Mouse (Mus musculus) embryo, embryonic 11 days (tissue): ENCODE data around the gene Cadm1.

Source experiments
- DNase-seq: peaks from one replicate; pipeline ENCODE4 v3.0.0-alpha.2; 2015

Gene Cadm1

GRCm38 (mm10) chr9:47752516-47752915 is 222.5 kb downstream of the Cadm1 start:
- peak; percentile 34 for DNase-seq

- no peak for DNase-seq
Measured at GRCm38 (mm10) chr9:47753127-47753526, 223.2 kb downstream of the Cadm1 start.

- DNase-seq: no peak
Measured at GRCm38 (mm10) chr9:47755119-47755518, 225.1 kb downstream of the Cadm1 start.

DNA sequence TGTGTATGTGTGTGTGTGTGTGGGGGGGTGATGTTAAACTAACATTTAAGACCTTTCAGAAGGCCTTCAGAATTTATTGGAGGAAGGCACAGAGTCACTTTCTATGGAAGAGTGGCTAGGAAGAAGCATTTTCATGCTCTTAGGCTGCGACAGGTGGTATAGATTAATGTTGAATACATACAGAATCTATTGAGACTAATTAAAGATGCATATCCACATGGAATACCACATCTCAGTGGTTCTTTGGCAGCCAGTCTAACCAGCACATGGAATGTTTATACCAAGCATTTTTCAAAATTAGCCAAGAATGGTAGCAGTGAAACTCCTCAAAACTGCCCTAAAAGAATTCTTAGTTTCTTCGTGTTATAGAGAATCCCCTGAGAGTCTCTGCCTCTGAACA is 227.8 kb downstream of the Cadm1 start:
- DNase-seq: no peak

DNA sequence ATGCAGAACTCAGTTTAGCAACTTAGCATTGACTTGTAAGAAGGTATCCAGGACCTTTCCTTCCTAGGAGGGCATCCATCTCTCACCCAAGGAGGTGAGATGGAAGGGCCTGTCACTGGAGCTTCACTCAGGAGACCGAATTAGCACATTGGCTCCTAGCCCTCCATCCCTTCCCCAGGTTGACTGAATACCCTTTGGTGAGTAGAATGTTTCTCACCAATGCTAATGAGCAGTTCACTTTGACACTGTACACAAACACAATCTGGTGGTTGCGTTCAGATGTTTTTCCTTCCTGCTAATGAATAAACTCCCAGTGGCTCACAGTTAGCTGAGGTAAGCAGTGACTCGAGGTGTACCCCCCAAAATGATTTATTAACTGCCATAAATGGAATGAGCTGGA is 228.3 kb downstream of the Cadm1 start:
- no peak for DNase-seq

DNA sequence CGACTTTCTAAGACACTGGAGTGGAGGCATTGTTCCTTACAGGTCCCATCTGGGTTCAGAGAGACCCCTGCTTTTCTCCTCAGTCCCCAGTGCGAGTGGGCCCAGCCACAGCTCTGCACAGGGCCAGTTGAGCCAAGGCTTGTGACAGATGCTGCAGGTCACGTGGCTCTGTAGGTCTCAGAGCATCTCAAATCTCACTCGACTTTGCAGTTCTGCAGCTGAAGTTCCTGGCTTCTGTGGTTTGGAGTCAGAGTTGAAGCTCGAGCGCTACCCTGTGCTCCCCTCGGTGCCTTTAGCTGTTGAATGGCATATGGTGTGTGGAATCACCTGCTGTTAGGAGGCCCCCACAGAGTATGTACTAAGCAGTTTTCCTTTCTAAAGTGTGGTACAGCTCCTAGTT is 229.8 kb downstream of the Cadm1 start:
- no peak for DNase-seq

- no peak for DNase-seq
Measured at GRCm38 (mm10) chr9:47761601-47762000, 231.6 kb downstream of the Cadm1 start.

GRCm38 (mm10) chr9:47762913-47763312 is 232.9 kb downstream of the Cadm1 start:
- no peak for DNase-seq

GRCm38 (mm10) chr9:47764920-47765319 is 234.9 kb downstream of the Cadm1 start:
- no peak for DNase-seq

DNA sequence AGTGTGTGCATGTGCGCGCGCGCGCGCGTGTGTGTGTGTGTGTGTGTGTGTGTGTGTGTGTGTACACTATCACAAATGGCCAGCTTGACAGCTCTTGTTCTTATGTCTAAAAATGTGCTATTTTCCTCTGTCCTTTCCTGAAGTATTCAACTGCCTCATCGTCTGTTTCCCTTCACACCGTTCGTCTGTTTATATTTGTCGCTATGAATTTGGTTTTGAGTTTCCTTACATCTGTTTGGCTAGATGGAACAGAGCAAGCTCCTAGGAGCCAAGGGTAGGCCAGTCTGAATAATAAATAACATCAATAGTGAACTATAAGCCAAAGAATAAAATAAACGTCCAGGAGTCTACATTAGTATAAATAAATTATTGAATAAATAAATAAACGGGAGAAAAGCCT is 235.3 kb downstream of the Cadm1 start:
- no peak for DNase-seq

- no peak for DNase-seq
Measured at GRCm38 (mm10) chr9:47766342-47766741, 236.4 kb downstream of the Cadm1 start.

- DNase-seq: no peak
Measured at GRCm38 (mm10) chr9:47770836-47771235, 240.9 kb downstream of the Cadm1 start.

DNA sequence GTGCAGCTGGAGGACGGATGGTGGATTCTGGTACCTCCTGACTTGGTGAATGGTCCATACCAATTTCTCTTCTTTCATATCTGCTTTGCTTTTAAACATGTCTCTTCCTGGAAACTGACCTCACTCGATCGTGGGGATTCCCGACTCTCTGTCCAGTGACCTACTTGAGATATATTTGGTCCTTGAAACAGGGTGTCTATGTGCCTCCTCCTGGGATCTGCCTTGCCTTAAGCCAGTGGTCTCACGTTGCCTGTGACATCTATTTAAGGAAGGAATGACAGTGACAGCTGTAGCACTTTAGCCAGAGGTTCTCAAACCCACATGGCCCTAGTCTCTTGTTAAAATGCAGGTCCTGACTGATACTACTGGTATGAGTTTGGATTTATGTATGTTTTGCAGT is 242.0 kb downstream of the Cadm1 start:
- no peak for DNase-seq

DNA sequence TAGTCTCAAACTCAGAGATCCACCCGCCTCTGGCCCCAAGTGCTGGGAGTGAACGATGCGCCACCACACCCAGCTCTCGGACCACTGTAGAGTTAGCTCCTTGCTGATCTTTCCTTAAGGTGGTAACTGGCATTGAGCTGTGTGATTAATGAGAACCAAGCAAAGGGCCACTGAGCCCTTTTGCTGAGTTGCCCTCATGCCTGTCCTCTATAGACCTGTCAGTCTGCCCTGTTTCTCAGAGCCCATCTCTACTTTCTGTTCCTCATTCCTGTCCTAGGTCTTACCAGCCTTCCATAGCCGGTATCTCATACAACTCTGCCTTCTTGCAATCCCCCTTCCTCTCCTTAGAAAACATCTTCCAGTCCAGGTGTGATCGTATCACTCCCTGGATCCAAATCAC is 242.8 kb downstream of the Cadm1 start:
- no peak for DNase-seq

DNA sequence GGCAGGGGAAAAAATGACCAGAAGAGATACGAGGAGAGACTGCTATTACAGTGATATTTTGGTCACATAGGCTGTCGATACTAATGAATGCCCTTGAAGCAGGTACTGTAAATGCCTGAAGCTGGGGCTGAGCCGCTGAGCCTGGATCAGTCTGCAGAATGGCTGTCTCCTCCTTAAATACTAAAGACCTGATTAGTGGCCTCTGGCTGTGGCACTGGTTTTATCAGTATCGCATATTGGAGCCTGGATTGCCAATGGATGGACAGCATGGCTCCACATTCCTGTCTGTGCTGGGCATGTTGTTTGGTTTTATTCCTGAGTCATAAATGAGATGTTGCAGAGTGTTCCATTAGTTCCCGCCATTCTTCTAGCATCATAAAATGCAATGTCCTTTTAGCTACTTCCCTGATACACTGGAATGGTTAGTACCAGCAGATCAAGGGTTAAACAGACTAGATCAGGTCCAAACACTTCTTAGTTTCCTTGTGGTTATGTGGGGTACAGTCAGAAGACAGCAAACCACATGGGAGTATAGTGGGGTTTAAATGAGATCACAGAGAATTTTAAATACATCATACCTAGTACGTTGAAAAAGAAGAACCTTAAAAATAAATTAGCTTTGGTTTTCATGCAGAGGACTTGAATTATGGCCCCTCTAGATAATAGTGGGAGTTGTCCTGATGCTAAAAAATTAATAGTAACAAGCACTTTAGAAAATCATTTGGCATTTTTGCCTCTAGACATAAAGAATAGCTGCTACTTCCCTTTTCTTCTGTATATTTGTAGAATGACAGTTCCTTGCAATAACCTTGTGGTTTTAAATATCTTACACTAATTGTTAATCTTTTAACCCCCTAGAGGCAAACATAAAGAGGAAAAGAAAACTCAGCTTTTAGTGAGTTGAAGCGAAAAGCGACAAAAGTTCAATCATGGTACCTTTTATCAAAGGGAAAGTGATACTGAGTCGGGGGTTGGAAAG is 247.3 kb downstream of the Cadm1 start:
- no peak for DNase-seq

- peak; percentile 32 for DNase-seq
Measured at GRCm38 (mm10) chr9:47778438-47778837, 248.5 kb downstream of the Cadm1 start.

DNA sequence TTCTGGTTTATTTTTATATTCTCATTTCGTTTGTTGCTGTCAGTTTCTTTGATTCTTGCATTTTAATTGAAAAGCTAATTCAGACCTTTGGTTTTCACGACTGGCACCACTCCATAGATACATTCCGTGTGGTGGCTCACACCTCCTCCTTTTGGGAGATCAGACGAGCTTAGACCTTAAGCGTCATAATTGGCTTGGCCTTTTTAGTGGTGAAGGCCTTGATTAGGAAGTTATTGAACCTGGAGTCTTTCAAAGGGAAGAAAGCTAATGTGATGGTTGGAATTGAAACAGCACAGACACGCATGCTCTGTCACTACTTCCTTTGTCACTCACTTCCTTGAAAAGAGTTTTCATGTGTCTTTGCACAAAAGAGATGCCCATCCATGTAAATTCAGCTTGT is 249.3 kb downstream of the Cadm1 start:
- no peak for DNase-seq

- DNase-seq: no peak
Measured at GRCm38 (mm10) chr9:47786642-47787041, 256.7 kb downstream of the Cadm1 start.

DNA sequence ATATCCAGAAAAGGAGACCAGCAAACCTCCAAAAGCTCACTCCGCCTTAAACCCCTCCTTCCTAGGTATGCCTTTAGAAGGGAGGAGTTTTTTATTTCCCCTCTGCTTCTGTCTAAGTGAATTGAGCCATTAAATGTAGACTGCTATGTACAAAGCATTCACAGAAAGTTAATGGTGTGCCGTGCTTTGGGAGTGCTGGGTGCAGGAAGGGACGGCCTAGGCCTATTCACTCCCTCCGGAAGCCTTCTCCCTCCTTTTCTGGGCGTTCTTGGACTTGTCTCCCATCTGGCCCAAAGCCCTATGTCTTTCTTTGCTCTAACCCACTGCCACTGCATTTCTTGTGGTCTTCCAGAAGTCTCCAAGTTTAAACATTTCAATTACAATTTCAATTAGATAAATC is 268.5 kb downstream of the Cadm1 start:
- DNase-seq: no peak

DNA sequence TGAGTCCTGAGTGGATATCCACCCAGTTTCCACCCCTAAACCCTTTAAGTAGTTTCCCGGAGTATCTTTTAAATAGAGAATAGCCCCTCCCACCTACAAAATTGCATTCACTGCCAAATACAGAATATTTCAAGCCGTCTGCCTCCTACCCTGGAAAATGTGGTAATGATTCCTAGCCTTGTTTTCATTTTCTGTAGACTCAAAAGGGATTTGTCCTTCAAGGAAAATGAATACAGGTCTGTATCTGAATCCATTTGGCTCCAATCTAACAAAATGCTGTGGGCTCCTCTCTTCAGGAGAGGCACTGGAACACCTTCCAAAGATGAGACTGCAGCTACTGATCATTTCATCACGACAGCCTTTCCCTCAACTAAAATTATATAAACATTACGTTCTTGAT is 271.3 kb downstream of the Cadm1 start:
- no peak for DNase-seq

GRCm38 (mm10) chr9:47802527-47802926 is 272.6 kb downstream of the Cadm1 start:
- DNase-seq: no peak

DNA sequence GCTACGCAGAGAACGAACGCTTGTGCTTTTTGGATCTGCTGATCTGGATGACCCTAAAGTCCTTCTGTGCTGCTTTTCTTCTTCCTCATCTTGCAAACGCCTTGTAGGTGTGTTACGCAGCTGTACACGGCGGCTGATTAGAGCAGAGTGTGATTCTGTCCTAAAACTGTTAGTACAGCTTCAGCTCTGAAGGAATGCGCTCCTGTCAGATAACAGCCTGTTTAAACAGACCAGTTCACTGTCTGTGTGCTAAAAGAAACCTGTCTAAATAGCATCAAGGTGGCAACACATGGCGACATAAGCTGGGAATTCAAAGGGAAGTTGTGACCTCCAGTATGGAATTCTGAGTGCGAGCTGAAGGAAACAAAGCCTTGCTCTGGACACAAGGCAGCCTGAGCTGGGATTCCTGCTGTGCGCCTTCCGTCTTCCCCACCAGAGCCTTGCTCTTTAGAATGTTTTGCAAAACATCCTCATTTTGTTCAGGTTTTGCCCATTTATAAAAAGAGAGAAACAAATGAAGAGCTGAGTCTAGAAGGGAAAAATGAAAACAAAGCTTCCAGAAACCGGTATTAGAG is 273.6 kb downstream of the Cadm1 start:
- DNase-seq: peak; percentile 26

DNA sequence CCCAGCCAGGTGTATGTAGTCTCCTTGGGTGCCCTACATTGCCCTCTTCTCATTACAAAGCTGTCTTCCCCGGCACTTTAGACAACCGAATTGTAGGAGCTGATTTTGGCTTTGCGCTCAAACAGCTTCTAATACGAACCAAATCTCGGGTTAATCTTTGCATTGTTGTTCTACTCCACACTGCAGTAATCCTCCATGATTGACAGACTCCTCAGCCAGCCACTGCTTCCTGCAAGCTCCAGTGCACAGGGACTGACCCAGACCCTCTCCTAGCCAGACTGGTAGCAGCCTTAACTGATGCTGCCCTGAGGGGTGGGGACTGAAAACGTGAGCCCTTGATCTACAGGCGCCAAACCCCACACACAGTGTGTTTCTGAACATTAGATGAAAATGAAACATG is 275.7 kb downstream of the Cadm1 start:
- DNase-seq: peak; percentile 24

DNA sequence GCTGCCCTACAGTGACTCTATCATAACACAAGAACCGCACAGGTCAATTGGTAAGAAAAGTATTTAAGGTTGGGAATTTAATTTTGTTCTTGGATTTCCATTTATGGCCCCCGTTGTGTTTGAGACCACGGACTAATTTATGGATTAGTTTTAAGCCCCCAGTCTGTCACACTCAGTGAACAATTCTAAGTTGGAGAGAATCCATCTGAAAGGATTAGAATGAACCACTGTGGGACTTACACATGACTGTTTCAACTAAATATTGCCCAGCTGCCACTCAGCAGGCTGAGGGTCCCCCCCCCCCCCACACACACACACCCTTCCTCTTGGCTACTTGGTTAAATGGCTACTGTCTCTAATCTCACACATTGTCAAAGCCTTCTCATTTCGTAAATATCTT is 295.7 kb downstream of the Cadm1 start:
- no peak for DNase-seq
